Mouse (Mus musculus) heart, embryonic 12.5 days (tissue): Measurements from ENCODE around the gene Pdia5. TPM values are rescaled to one million over a fixed set of nuclear protein-coding genes. Genes with fewer than 3 reads are reported as not detected.

Experiments
- ATAC-seq: fragments of 200-750 bp; cut with Nextera tagmentation; 2 replicates; pipeline ENCODE4 v1.8.0; 2017; ENCODE audit warnings: moderate TSS enrichment, moderate library complexity; ENCODE audit not compliant: insufficient number of reproducible peaks, low FRiP score
- H3K27ac ChIP-seq: fragments of 300-500 bp; sonication (generic); 2 replicates; pipeline ENCODE4 v1.5.1; 2016; ENCODE audit warnings: mild to moderate bottlenecking, moderate library complexity; ENCODE audit not compliant: poor library complexity, severe bottlenecking
- H3K27me3 ChIP-seq: fragments of 300-500 bp; sonication (generic); replicated peaks from 2 replicates; pipeline ENCODE4 v1.6.1; 2016; ENCODE audit warnings: mild to moderate bottlenecking, moderate library complexity
- H3K36me3 ChIP-seq: fragments of 300-500 bp; sonication (generic); 2 replicates; pipeline ENCODE4 v1.6.1; 2016; ENCODE audit warnings: mild to moderate bottlenecking, moderate library complexity
- H3K4me1 ChIP-seq: fragments of 300-500 bp; sonication (generic); replicated peaks from 2 replicates; pipeline ENCODE4 v1.6.1; 2016; ENCODE audit warnings: mild to moderate bottlenecking
- H3K4me2 ChIP-seq: fragments of 300-500 bp; sonication (generic); 2 replicates; pipeline ENCODE4 v1.6.1; 2016; ENCODE audit warnings: mild to moderate bottlenecking, moderate library complexity
- H3K4me3 ChIP-seq: fragments of 300-500 bp; sonication (generic); 2 replicates; pipeline ENCODE4 v1.5.1; 2016; ENCODE audit warnings: mild to moderate bottlenecking
- H3K9ac ChIP-seq: fragments of 300-500 bp; sonication (generic); 2 replicates; pipeline ENCODE4 v1.6.1; 2016; ENCODE audit warnings: mild to moderate bottlenecking, moderate library complexity
- H3K9me3 ChIP-seq: fragments of 300-500 bp; sonication (generic); replicated peaks from 2 replicates; pipeline ENCODE4 v1.6.1; 2016; ENCODE audit warnings: mild to moderate bottlenecking, moderate library complexity
- whole genome bisulfite sequencing: fragments of 180-500 bp; shearing (Covaris S2); methylation state at CpG from one replicate; pipeline ENCODE4 v1.1.7; 2016; 5-methylcytosine and 5-hydroxymethylcytosine counted together
- polyA plus RNA-seq: library from polyadenylated mRNA; unstranded; fragments of >200 nt; fragmentation: Nextera tagmentation; extraction: Ambion mirVana; gene quantifications from 2 replicates; pipeline ENCODE4 v1.2.1, GENCODE M21; 2016

Pdia5 gene
- polyA plus RNA-seq = 31.6 and 32.9 TPM in 2 replicates

GRCm38 (mm10) chr16:35490231-35491070, at the start of gene Pdia5:
Gene Pdia5, minus strand, starts transcription at chr16:35490873.
- peak; percentile 88 for ATAC-seq
- H3K9ac ChIP-seq = peak within 1 kb of the TSS; percentile 76
- H3K4me2 ChIP-seq = peak within 1 kb of the TSS; percentile 87
- no peaks in the 10 kb centered on the region for H3K27me3 ChIP-seq
- H3K27ac ChIP-seq = no peak within 1 kb of the TSS
- H3K4me3 ChIP-seq = peak within 1 kb of the TSS; percentile 84
- WGBS = under 1% methylated on average over 65 of the region's 66 CpGs
- peaks cover 23% of the 10 kb centered on the region for H3K4me1 ChIP-seq
- H3K36me3 ChIP-seq = no peaks in the 10 kb centered on the region
- H3K9me3 ChIP-seq = no peaks in the 10 kb centered on the region

- H3K27me3 ChIP-seq = peaks cover 85% of the 10 kb centered on the region
- no peak for ATAC-seq
- H3K9me3 ChIP-seq = no peaks in the 10 kb centered on the region
- no peaks in the 10 kb centered on the region for H3K36me3 ChIP-seq
- H3K9ac ChIP-seq = no peak overlapping the region
- H3K4me3 ChIP-seq = no peak overlapping the region
- H3K27ac ChIP-seq = no peak overlapping the region
- no peak overlapping the region for H3K4me2 ChIP-seq
- 43% methylated on average over 10 of the region's 10 CpGs for WGBS
- H3K4me1 ChIP-seq = peaks cover 19% of the 10 kb centered on the region
These were observed 48.4 kb upstream of the Pdia5 start for GRCm38 (mm10) chr16:35539041-35539440.

- no peak for ATAC-seq
- Histone ChIP-seq H3K4me2 (no peak overlapping the region), H3K4me3 (no peak overlapping the region), H3K9me3 (no peaks in the 10 kb centered on the region), H3K27ac (no peak overlapping the region), H3K27me3 (peaks cover 71% of the 10 kb centered on the region), H3K9ac (no peak overlapping the region), H3K4me1 (peaks cover 17% of the 10 kb centered on the region), H3K36me3 (no peaks in the 10 kb centered on the region)
- WGBS = 67% methylated on average over 8 of the region's 8 CpGs
These were observed 47.0 kb upstream of the Pdia5 start for GRCm38 (mm10) chr16:35537651-35538050.

- Histone ChIP-seq H3K4me2 (no peak overlapping the region), H3K4me3 (no peak overlapping the region), H3K9ac (no peak overlapping the region), H3K27me3 (peaks cover 51% of the 10 kb centered on the region), H3K4me1 (no peaks in the 10 kb centered on the region), H3K9me3 (no peaks in the 10 kb centered on the region), H3K27ac (no peak overlapping the region), H3K36me3 (no peaks in the 10 kb centered on the region)
- ATAC-seq = no peak
- 71% methylated on average over 3 of the region's 3 CpGs for WGBS
These were observed 44.0 kb upstream of the Pdia5 start for GRCm38 (mm10) chr16:35534630-35535029.

- no peaks in the 10 kb centered on the region for H3K9me3 ChIP-seq
- ATAC-seq = no peak
- WGBS = 63% methylated on average over 4 of the region's 4 CpGs
- no peak overlapping the region for H3K27ac ChIP-seq
- no peaks in the 10 kb centered on the region for H3K4me1 ChIP-seq
- H3K9ac ChIP-seq = no peak overlapping the region
- no peak overlapping the region for H3K4me2 ChIP-seq
- H3K4me3 ChIP-seq = no peak overlapping the region
- no peaks in the 10 kb centered on the region for H3K27me3 ChIP-seq
- H3K36me3 ChIP-seq = no peaks in the 10 kb centered on the region
These were observed 33.5 kb upstream of the Pdia5 start for GRCm38 (mm10) chr16:35524200-35524599.

- no peak for ATAC-seq
- H3K27me3 ChIP-seq = no peaks in the 10 kb centered on the region
- no peaks in the 10 kb centered on the region for H3K9me3 ChIP-seq
- H3K27ac ChIP-seq = no peak overlapping the region
- no peaks in the 10 kb centered on the region for H3K36me3 ChIP-seq
- H3K4me2 ChIP-seq = no peak overlapping the region
- peaks cover 13% of the 10 kb centered on the region for H3K4me1 ChIP-seq
- H3K4me3 ChIP-seq = no peak overlapping the region
- no peak overlapping the region for H3K9ac ChIP-seq
- WGBS = 69% methylated on average over 7 of the region's 7 CpGs
These were observed 28.6 kb upstream of the Pdia5 start for GRCm38 (mm10) chr16:35519245-35519644.

- no peak overlapping the region for H3K9ac ChIP-seq
- 55% methylated on average over 23 of the region's 23 CpGs for WGBS
These were observed 27.6 kb upstream of the Pdia5 start for GRCm38 (mm10) chr16:35517976-35518951.

GRCm38 (mm10) chr16:35515977-35516612, 25.4 kb upstream of the Pdia5 start:
- 0 out of 2 replicates have a peak, but pooled peaks cover 5% of the 10 kb centered on the region for H3K9me3 ChIP-seq
- H3K36me3 ChIP-seq = no peaks in the 10 kb centered on the region
- no peaks in the 10 kb centered on the region for H3K27me3 ChIP-seq

More at GRCm38 (mm10) chr16:35517976-35518951, 27.6 kb upstream of the Pdia5 start:
- ATAC-seq = no peak
- no peak overlapping the region for H3K4me3 ChIP-seq
- H3K4me2 ChIP-seq = peak overlapping the region; percentile 38; the same call in 1 of the 2 replicates
- no peaks in the 10 kb centered on the region for H3K36me3 ChIP-seq
- no peaks in the 10 kb centered on the region for H3K9me3 ChIP-seq
- no peak overlapping the region for H3K27ac ChIP-seq
- H3K4me1 ChIP-seq = peaks cover 13% of the 10 kb centered on the region
- H3K27me3 ChIP-seq = no peaks in the 10 kb centered on the region

GRCm38 (mm10) chr16:35509331-35510070, 18.8 kb upstream of the Pdia5 start:
- Histone ChIP-seq H3K9ac (no peak overlapping the region), H3K4me2 (no peak overlapping the region), H3K9me3 (0 out of 2 replicates have a peak, but pooled peaks cover 5% of the 10 kb centered on the region), H3K36me3 (no peaks in the 10 kb centered on the region), H3K4me1 (peaks cover 11% of the 10 kb centered on the region), H3K27me3 (no peaks in the 10 kb centered on the region), H3K27ac (no peak overlapping the region), H3K4me3 (no peak overlapping the region)
- 45% methylated on average over 11 of the region's 11 CpGs for WGBS
- no peak for ATAC-seq

More at GRCm38 (mm10) chr16:35515977-35516612, 25.4 kb upstream of the Pdia5 start:
- Histone ChIP-seq H3K27ac (no peak overlapping the region), H3K4me1 (peaks cover 13% of the 10 kb centered on the region), H3K4me2 (no peak overlapping the region), H3K4me3 (no peak overlapping the region), H3K9ac (no peak overlapping the region)
- 69% methylated on average over 21 of the region's 21 CpGs for WGBS
- ATAC-seq = no peak

GRCm38 (mm10) chr16:35508581-35508980, 17.9 kb upstream of the Pdia5 start:
- Histone ChIP-seq H3K27me3 (no peaks in the 10 kb centered on the region), H3K36me3 (no peaks in the 10 kb centered on the region), H3K27ac (no peak overlapping the region), H3K4me1 (peaks cover 11% of the 10 kb centered on the region), H3K4me2 (no peak overlapping the region), H3K4me3 (no peak overlapping the region), H3K9me3 (0 out of 2 replicates have a peak, but pooled peaks cover 5% of the 10 kb centered on the region), H3K9ac (no peak overlapping the region)
- no peak for ATAC-seq
- 76% methylated on average over 6 of the region's 6 CpGs for WGBS
